Mouse (Mus musculus) neural tube, embryonic 13.5 days (tissue): ENCODE results near the gene Zkscan4. TPM values are rescaled to one million over a fixed set of nuclear protein-coding genes. Genes with fewer than 3 reads are reported as not detected.
"Not testable (repeated sequence)": the region's sequence is repeated elsewhere in the genome, so short reads cannot be mapped to it uniquely, and the experiment has no call there.

Experiments
- ATAC-seq: fragments of 200-750 bp; cut with Nextera tagmentation; 2 replicates; pipeline ENCODE4 v1.8.0; 2017; ENCODE audit warnings: low read depth, mild to moderate bottlenecking, moderate TSS enrichment, moderate library complexity
- H3K27ac ChIP-seq: fragments of 300-500 bp; sonication (generic); replicated peaks from 2 replicates; pipeline ENCODE4 v1.5.1; 2015; ENCODE audit warnings: moderate library complexity, mild to moderate bottlenecking, inconsistent platforms
- H3K27me3 ChIP-seq: fragments of 300-500 bp; sonication (generic); 2 replicates; pipeline ENCODE4 v1.6.1; 2015; ENCODE audit warnings: mild to moderate bottlenecking, inconsistent platforms
- H3K36me3 ChIP-seq: fragments of 300-500 bp; sonication (generic); 2 replicates; pipeline ENCODE4 v1.6.1; 2015; ENCODE audit warnings: mild to moderate bottlenecking, inconsistent platforms
- H3K4me1 ChIP-seq: fragments of 300-500 bp; sonication (generic); replicated peaks from 2 replicates; pipeline ENCODE4 v1.6.1; 2015; ENCODE audit warnings: inconsistent platforms
- H3K4me2 ChIP-seq: fragments of 300-500 bp; sonication (generic); 2 replicates; pipeline ENCODE4 v1.6.1; 2015; ENCODE audit warnings: inconsistent platforms, mild to moderate bottlenecking, moderate library complexity
- H3K4me3 ChIP-seq: fragments of 300-500 bp; sonication (generic); 2 replicates; pipeline ENCODE4 v1.5.1; 2015; ENCODE audit warnings: mild to moderate bottlenecking, inconsistent platforms
- H3K9ac ChIP-seq: fragments of 300-500 bp; sonication (generic); 2 replicates; pipeline ENCODE4 v1.6.1; 2015; ENCODE audit warnings: moderate library complexity, mild to moderate bottlenecking, inconsistent platforms
- H3K9me3 ChIP-seq: fragments of 300-500 bp; sonication (generic); 2 replicates; pipeline ENCODE4 v1.6.1; 2016; ENCODE audit warnings: inconsistent platforms
- WGBS: fragments of 180-500 bp; shearing (Covaris S2); methylation state at CpG from one replicate; pipeline ENCODE4 v1.1.7; 2015; 5-methylcytosine and 5-hydroxymethylcytosine counted together
- polyA plus RNA-seq: library from polyadenylated mRNA; unstranded; fragments of >200 nt; fragmentation: Nextera tagmentation; extraction: Ambion mirVana; gene quantifications from 2 replicates; pipeline ENCODE4 v1.2.1, GENCODE M21; 2015

Zkscan4 gene
- polyA plus RNA-seq: 8.9 and 9.0 TPM in 2 replicates

DNA sequence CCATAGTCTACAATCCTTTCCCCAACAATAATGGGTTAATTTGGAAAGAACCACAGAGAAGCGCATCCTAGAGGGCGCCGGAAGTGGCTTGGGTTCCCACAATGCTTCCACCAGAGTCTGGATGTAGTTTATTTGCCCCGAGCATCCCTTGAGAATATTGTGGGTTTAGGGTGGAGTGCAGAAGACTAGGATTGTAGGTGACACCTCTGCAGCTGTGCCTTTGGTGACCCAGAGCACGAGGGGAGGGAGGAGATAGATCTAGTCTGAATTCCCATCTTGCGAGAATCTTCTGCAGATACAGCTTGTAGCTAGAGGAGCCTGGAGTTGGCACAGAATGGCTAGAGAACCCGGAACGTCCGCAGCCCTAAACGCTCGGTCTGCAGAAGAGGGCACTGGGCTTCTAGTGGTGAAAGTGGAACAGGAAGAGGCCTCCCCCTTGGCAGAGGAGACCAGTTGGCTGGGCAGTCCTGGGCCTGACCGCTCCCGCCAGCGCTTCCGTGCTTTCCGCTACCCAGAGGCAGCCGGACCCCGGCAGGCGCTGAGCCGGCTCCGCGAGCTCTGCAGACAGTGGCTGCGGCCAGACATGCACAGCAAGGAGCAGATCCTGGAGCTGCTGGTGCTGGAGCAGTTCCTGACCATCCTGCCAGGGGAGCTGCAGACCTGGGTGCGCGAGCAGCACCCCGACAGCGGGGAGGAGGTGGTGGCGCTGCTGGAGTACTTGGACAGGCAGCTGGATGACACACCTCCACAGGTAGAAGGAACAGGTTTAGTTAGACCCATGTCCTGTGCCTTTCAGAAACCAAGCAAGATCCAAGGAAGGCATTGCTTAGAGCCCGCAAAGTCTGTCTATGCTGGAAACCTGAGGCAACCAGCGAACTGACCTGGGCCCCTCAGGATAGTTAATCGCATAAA lies at the start of gene Zkscan4, which contains the start of gene Gm10065:
Gene Zkscan4 (plus strand): TSS at position 149 of the 912 bp plus-strand sequence.
Gene Gm10065 (minus strand): TSS at position 683 of the 912 bp plus-strand sequence.
- Histone ChIP-seq H3K36me3 (peaks cover 11% of the 10 kb centered on the region), H3K9ac (peak within 1 kb of the TSS; percentile 78), H3K4me2 (peak within 1 kb of the TSS; percentile 62), H3K4me1 (peaks cover 14% of the 10 kb centered on the region), H3K4me3 (peak within 1 kb of the TSS; percentile 66), H3K27ac (peak within 1 kb of the TSS; percentile 78)
- ATAC-seq: peak; percentile 95
- H3K9me3 ChIP-seq, H3K27me3 ChIP-seq: not testable (repeated sequence)
- 4% methylated on average over 20 of the region's 31 CpGs for WGBS

- Histone ChIP-seq H3K27ac (no peak overlapping the region), H3K4me1 (peaks cover 9% of the 10 kb centered on the region), H3K9ac (no peak overlapping the region), H3K4me2 (no peak overlapping the region), H3K9me3 (no peaks in the 10 kb centered on the region), H3K27me3 (no peaks in the 10 kb centered on the region), H3K36me3 (no peaks in the 10 kb centered on the region), H3K4me3 (no peak overlapping the region)
- ATAC-seq: no peak
- WGBS: 83% methylated on average over 4 of the region's 4 CpGs
Measured at GRCm38 (mm10) chr13:21435476-21435875, 43.2 kb upstream of the Zkscan4 start.

GRCm38 (mm10) chr13:21440503-21441206 lies 38.1 kb upstream of the Zkscan4 start, which contains the start of gene Pgbd1:
TSS of gene Pgbd1 (minus strand) at chr13:21441058.
- ATAC-seq: peak; percentile 99
- under 1% methylated on average over 32 of the region's 32 CpGs for WGBS
- Histone ChIP-seq H3K9ac (peak within 1 kb of the TSS; percentile 85), H3K4me3 (peak within 1 kb of the TSS; percentile 57), H3K27me3 (no peaks in the 10 kb centered on the region), H3K9me3 (no peaks in the 10 kb centered on the region), H3K36me3 (peaks cover 27% of the 10 kb centered on the region), H3K4me1 (peaks cover 18% of the 10 kb centered on the region), H3K27ac (peak within 1 kb of the TSS; percentile 83), H3K4me2 (peak within 1 kb of the TSS; percentile 80)

DNA sequence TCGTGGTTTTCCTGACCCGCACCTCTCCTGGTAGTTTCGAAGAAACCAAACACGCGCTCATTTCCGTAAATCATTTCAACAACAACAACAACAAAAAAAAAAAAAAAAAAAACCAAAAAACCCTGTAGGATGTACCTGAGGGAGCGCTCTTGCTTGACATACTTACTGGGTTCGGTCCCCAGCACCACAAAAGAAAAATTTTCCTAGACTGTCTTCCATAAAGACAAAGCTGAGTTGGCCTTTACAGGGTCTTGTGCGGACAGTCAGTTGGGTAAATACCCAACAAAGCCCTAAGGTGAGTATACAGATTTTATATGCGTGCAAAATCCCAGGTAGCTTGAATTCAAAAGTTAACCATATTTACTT lies 37.5 kb upstream of the Zkscan4 start:
- Histone ChIP-seq H3K36me3 (peaks cover 31% of the 10 kb centered on the region), H3K27me3 (no peaks in the 10 kb centered on the region), H3K27ac (peak overlapping the region; percentile 83), H3K4me2 (peak overlapping the region; percentile 80), H3K9me3 (no peaks in the 10 kb centered on the region), H3K4me3 (peak overlapping the region; percentile 57), H3K9ac (peak overlapping the region; percentile 85), H3K4me1 (peaks cover 18% of the 10 kb centered on the region)
- peak; percentile 29 for ATAC-seq
- WGBS: 17% methylated on average over 10 of the region's 10 CpGs

GRCm38 (mm10) chr13:21446796-21447195 lies 31.9 kb upstream of the Zkscan4 start:
- WGBS: 91% methylated on average over 9 of the region's 9 CpGs
- peaks cover 4% of the 10 kb centered on the region for H3K4me1 ChIP-seq
- peaks cover 63% of the 10 kb centered on the region for H3K36me3 ChIP-seq
- no peak overlapping the region for H3K4me3 ChIP-seq
- H3K27me3 ChIP-seq: no peaks in the 10 kb centered on the region
- H3K9me3 ChIP-seq: no peaks in the 10 kb centered on the region
- no peak for ATAC-seq
- H3K4me2 ChIP-seq: no peak overlapping the region
- H3K9ac ChIP-seq: no peak overlapping the region
- no peak overlapping the region for H3K27ac ChIP-seq

- H3K4me3 ChIP-seq: no peak overlapping the region
- H3K9me3 ChIP-seq: no peaks in the 10 kb centered on the region
- H3K9ac ChIP-seq: no peak overlapping the region
- peaks cover 62% of the 10 kb centered on the region for H3K36me3 ChIP-seq
- H3K4me1 ChIP-seq: peaks cover 15% of the 10 kb centered on the region
- WGBS: 85% methylated on average over 16 of the region's 16 CpGs
- ATAC-seq: no peak
- no peak overlapping the region for H3K27ac ChIP-seq
- no peaks in the 10 kb centered on the region for H3K27me3 ChIP-seq
- H3K4me2 ChIP-seq: no peak overlapping the region
Measured at GRCm38 (mm10) chr13:21447856-21448614, 30.7 kb upstream of the Zkscan4 start.

- Histone ChIP-seq H3K4me2 (peak overlapping the region; percentile 84), H3K4me1 (peaks cover 15% of the 10 kb centered on the region), H3K4me3 (peak overlapping the region; percentile 81), H3K27ac (peak overlapping the region; percentile 68), H3K9ac (peak overlapping the region; percentile 76), H3K36me3 (peaks cover 14% of the 10 kb centered on the region), H3K27me3 (peaks cover 26% of the 10 kb centered on the region), H3K9me3 (no peaks in the 10 kb centered on the region)
- ATAC-seq: peak; percentile 51; the same call in 1 of the 2 replicates
- WGBS: 5% methylated on average over 13 of the region's 13 CpGs
Measured at GRCm38 (mm10) chr13:21453042-21453441, 25.7 kb upstream of the Zkscan4 start.

DNA sequence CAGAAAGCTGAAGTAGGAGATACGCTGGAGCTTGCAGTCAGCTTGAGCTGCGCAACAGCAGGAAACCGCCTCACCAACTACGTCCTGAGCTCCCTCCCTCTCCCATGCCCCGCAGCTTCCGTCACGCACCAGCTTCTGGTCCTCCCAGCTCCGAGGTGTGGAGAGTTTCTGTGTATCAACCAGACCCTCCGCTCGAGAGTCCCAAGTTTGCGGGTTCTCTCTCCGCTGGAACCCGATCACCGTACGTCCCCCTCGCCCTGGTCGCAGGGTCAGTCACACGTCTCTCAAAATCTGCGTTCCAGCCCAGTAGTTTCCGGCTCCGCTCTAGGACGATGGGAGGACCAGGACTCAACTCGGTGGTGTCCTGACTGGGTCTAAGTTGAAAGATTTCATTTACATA lies 25.3 kb upstream of the Zkscan4 start, which contains the start of gene Zscan26:
Gene Zscan26 (minus strand): TSS at position 282 of the 400 bp plus-strand sequence.
- H3K9me3 ChIP-seq: no peaks in the 10 kb centered on the region
- WGBS: under 1% methylated on average over 23 of the region's 23 CpGs

GRCm38 (mm10) chr13:21454133-21454532 lies 24.6 kb upstream of the Zkscan4 start:
- peak overlapping the region; percentile 84; the same call in 1 of the 2 replicates for H3K4me2 ChIP-seq
- no peak for ATAC-seq
- H3K4me3 ChIP-seq: no peak overlapping the region

More for the DNA sequence above, 25.3 kb upstream of the Zkscan4 start, which contains the start of gene Zscan26:
- peak; percentile 92 for ATAC-seq
- Histone ChIP-seq H3K27ac (peak within 1 kb of the TSS; percentile 68), H3K36me3 (0 out of 2 replicates have a peak, but pooled peaks cover 11% of the 10 kb centered on the region), H3K4me2 (peak within 1 kb of the TSS; percentile 84), H3K27me3 (peaks cover 26% of the 10 kb centered on the region), H3K4me1 (peaks cover 15% of the 10 kb centered on the region), H3K4me3 (peak within 1 kb of the TSS; percentile 81), H3K9ac (peak within 1 kb of the TSS; percentile 76)

GRCm38 (mm10) chr13:21456347-21456746 lies 22.4 kb upstream of the Zkscan4 start:
- no peak overlapping the region for H3K4me2 ChIP-seq
- H3K4me1 ChIP-seq: peaks cover 15% of the 10 kb centered on the region
- 17% methylated on average over 4 of the region's 4 CpGs for WGBS
- H3K9ac ChIP-seq: no peak overlapping the region
- 0 out of 2 replicates have a peak, but pooled peaks cover 3% of the 10 kb centered on the region for H3K36me3 ChIP-seq
- no peak overlapping the region for H3K27ac ChIP-seq
- H3K27me3 ChIP-seq: peaks cover 26% of the 10 kb centered on the region
- no peak for ATAC-seq
- no peak overlapping the region for H3K4me3 ChIP-seq
- H3K9me3 ChIP-seq: no peaks in the 10 kb centered on the region

More at GRCm38 (mm10) chr13:21454133-21454532, 24.6 kb upstream of the Zkscan4 start:
- 97% methylated on average over 3 of the region's 3 CpGs for WGBS
- no peak overlapping the region for H3K27ac ChIP-seq
- peaks cover 15% of the 10 kb centered on the region for H3K4me1 ChIP-seq
- no peak overlapping the region for H3K9ac ChIP-seq
- 0 out of 2 replicates have a peak, but pooled peaks cover 7% of the 10 kb centered on the region for H3K36me3 ChIP-seq
- peaks cover 26% of the 10 kb centered on the region for H3K27me3 ChIP-seq
- no peaks in the 10 kb centered on the region for H3K9me3 ChIP-seq

DNA sequence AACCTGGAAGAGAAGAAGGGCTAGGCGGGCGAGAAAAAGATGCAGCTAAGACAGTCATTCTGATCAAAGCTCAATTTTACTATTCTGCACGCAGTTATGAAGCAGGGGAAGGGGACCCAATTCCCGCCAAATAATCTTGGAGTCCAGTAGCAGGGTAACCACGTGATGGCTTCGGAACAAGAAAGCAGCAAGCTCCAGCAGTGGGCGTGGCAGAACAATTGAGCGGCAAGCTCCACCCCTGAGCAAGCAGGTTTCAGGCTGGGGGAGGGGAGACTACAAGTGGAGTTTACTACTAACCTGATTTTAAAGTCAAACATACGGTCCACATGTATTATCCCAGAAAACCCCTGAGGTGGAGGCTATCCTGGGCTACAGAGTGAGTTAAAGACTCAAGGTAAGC lies 16.2 kb upstream of the Zkscan4 start:
- not testable (repeated sequence) for H3K4me3 ChIP-seq, H3K27ac ChIP-seq, H3K4me1 ChIP-seq, H3K27me3 ChIP-seq, H3K9me3 ChIP-seq, H3K9ac ChIP-seq, H3K4me2 ChIP-seq, ATAC-seq, H3K36me3 ChIP-seq
- 48% methylated on average over 9 of the region's 9 CpGs for WGBS
